Mouse (Mus musculus): ENCODE results near the gene Myo3b.

- no peak for TF ChIP-seq POLR2AphosphoS2 (IDR thresholded peaks at IDR 0.05; ENCODE audit: insufficient read length, low read depth)
- no peak for TF ChIP-seq POLR2A (IDR thresholded peaks at IDR 0.05; ENCODE audit: insufficient read length, low read depth)
- TF ChIP-seq TCF3 (IDR thresholded peaks at IDR 0.05; ENCODE audit: insufficient read length, low read depth), result no peak
- no peak for TF ChIP-seq CEBPB (IDR thresholded peaks at IDR 0.05; ENCODE audit: insufficient read depth, poor library complexity, severe bottlenecking)
- TF ChIP-seq SRF (IDR thresholded peaks at IDR 0.05; ENCODE audit: control insufficient read depth, insufficient read length, low read depth), result no peak
- TF ChIP-seq USF1 (IDR thresholded peaks at IDR 0.05; ENCODE audit: low read depth), result no peak
Observed at GRCm38 (mm10) chr2:70419336-70419735, 380.4 kb downstream of the Myo3b start.

Data from myocyte (in vitro differentiated cells).